Comparison of ENCODE assay signal across 13 mouse cellular contexts in genomic region chr1:169802053-169802830, GRCm38 (mm10). TPM values are rescaled to one million over a fixed set of nuclear protein-coding genes. Genes with fewer than 3 reads are reported as not detected.
"Had no signal": no experiment of that assay in that cellular context is flagged by ENCODE, and none has a peak within 500 bp of the region (broad histone marks: within the 10 kb centered on the region; RNA-seq: fewer than 3 reads in every experiment).

No protein-coding gene starts in this region.

- H3K9me3 ChIP-seq: kidney, embryonic 15.5 days; liver, embryonic 13.5 days; midbrain, embryonic 15.5 days; neural tube, embryonic 13.5 days had no signal

- H3K4me1 ChIP-seq: kidney, embryonic 15.5 days; limb, embryonic 12.5 days; liver, embryonic 13.5 days; midbrain, embryonic 15.5 days; neural tube, embryonic 13.5 days had no signal

- H3K9ac ChIP-seq: kidney, embryonic 15.5 days; limb, embryonic 12.5 days; liver, embryonic 13.5 days; liver, postnatal 0 days; midbrain, embryonic 15.5 days; neural tube, embryonic 13.5 days had no signal

- H3K36me3 ChIP-seq: kidney, embryonic 15.5 days; limb, embryonic 12.5 days; liver, embryonic 13.5 days; midbrain, embryonic 15.5 days; neural tube, embryonic 13.5 days had no signal

- H3K4me2 ChIP-seq: kidney, embryonic 15.5 days; limb, embryonic 12.5 days; liver, embryonic 13.5 days; midbrain, embryonic 15.5 days; neural tube, embryonic 13.5 days had no signal

- ATAC-seq: intestine, embryonic 16.5 days; liver, postnatal 0 days; midbrain, embryonic 15.5 days had no signal

- DNase-seq: kidney, adult 2 months; kidney, postnatal 14 days; liver; liver, embryonic 13.5 days; liver, postnatal 0 days; retina, postnatal 1 day; right cerebral cortex, postnatal 14 days had no signal

- H3K27ac ChIP-seq: kidney, embryonic 15.5 days; limb, embryonic 12.5 days; liver, embryonic 13.5 days; midbrain, embryonic 15.5 days; neural tube, embryonic 13.5 days had no signal

- H3K27me3 ChIP-seq: kidney, embryonic 15.5 days; limb, embryonic 12.5 days; liver, embryonic 13.5 days; midbrain, embryonic 15.5 days; neural tube, embryonic 13.5 days had no signal

- H3K4me3 ChIP-seq: kidney, embryonic 15.5 days; limb, embryonic 12.5 days; liver, embryonic 13.5 days; midbrain, embryonic 15.5 days; neural tube, embryonic 13.5 days had no signal

RNA-seq across cellular contexts. Expression of gene Rgs4, which starts 54.8 kb away (rescaled TPM):
- total RNA-seq: megakaryocyte progenitor cell, adult 5-6 weeks had no signal
